Mouse (Mus musculus): ENCODE results near the gene Gm21885.
"Not testable (repeated sequence)": the region's sequence is repeated elsewhere in the genome, so short reads cannot be mapped to it uniquely, and the experiment has no call there.

The Gm21885 gene

DNA sequence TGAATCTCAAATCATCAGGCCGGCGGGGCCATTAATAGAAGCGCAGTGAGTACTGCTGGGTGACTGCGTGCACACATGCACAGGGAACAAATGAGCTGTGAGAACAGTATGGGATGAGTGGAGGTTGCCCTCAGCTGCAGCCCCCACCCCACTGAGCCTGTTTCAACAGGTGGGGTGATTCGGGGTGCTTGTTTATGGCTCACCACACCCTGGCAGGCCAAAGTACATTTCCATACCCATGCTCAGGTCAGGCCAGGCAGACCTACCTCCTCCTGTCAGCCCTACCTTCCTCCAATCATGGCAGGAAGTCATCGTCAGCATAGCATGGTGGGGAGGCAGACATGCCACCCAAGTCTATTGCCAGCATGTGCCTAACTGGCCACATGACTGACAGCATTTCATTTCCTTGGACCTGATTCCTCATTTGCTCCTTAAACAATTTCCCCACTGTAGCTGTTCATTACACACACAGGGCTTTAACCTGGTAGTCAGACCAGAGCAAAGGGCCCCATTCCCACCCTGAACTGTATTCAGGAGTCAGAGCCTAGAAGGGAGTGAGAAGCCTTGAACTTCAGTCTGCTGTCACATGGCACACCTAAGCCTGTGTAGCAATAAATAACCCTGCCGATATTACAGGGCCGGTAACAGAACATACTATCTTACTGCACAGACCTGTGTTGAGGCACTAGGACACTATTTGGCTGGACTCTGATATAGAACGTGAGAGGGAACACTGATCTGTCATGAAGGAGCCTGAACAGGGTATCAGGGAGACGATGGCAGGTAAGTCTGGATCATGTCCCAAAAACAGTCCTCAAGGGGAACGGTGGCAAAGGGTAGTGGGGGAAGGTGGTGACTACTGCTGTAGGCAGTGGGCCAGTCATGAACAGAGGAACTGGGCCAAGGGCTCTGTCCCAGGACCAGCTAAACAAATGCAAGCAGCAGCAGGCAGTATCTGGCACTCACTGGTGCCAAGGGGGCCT is at the start of gene Gm21885:
TSS of gene Gm21885 (plus strand) at position 675 of the 983 bp plus-strand sequence.
- no peak for DNase-seq (ENCODE audit: low spot score in 2 of 2)

DNA sequence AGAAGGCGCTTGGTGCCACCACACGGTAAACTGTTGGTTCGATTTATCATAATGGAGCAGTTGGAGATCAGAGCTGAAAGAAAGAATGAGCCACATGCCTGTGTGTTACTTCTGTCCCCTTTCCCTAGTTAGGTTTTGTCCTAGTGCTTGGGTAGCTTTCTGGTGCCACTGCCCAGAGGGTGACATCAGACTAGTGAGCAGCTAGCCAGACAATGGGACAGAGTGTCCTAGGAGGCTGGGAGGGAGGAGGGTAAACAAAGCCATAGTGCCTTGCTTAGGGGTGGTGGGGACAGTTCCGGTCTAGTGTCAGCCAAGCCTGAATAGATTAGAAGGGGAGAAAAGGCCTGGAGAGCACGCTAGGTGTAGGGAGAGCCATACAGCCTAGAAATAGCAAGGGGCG is 48.3 kb upstream of the Gm21885 start:
- no peak for DNase-seq (ENCODE audit: low spot score in 2 of 2)

DNA sequence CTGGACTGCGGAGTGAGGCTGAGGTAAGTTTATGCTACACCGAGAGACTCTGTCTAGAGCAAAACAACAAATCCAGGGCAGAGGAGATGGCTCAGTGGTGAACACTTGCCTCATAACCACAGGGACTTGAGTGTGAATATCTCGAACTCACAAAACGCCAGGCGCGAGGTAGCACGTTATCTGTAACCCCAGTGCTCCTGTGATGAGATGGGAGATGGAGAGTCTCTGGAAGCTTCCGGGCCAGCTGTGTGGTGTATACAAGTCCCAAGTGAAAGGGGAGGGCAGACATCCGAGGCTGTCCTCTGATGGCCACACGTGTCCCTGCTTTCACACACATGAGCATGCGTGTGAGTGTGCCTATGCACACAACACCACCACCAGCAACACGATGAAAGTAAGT is 47.3 kb upstream of the Gm21885 start:
- DNase-seq (ENCODE audit: low spot score in 2 of 2): no peak

DNA sequence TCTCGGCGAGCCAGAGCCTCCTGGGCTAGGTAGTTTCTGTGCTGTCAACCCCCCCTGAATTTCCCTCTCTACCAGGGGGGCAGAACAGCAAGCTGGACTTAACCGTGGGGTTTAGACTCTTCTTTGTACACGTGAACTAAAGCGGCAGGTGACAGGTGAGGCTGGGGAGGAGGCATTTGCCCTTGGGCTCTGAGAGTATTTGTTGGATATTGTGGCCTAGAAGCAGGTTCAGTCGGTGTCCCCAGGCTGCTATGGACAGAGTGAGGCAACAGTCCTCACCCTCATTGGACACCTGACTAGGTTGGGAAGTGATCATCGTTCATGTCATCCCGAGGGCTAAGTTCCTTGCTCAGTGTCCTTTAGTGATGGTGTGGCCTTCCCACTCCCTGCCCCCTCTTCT is 46.8 kb upstream of the Gm21885 start:
- DNase-seq (ENCODE audit: low spot score in 2 of 2): no peak

DNA sequence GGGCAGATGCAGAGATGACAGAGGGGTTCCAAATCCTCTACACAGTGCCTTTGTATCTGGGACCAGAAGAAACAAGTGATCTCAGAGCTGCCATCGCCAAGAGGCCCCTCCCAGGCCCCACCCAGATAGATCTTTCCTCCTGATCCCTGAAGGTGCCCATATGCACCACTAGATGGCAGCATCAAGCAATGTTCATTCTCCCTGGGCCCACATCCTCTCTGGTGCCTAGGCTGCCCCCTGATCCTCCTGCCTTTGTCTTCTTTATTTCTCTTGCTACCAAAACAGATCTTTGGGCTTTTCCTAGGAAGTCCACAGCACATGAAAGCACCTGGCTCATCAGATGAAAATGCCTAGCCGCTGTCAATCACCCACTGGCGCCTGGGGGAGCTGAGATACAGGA is 45.6 kb upstream of the Gm21885 start:
- DNase-seq (ENCODE audit: low spot score in 2 of 2): peak; percentile 38 to 47

DNA sequence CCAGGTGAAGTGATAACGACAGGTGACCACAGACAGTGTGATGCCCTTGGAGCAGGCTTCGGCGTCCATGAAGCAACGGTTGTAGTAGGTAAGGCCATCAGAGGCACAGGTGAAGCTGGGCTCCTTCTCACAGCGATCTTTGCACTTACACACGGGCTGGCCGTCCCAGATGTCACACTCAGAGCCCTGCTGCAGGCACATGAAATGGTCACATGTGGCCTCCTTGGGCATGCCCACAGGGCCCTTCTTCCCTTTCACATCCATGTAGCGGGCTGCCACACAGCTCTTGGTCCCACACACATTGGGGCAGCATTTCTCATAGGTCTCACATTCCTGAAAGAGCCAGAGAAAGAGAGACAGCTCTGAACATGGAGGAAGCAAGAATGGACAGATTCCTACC is 42.9 kb upstream of the Gm21885 start:
- no peak for DNase-seq (ENCODE audit: low spot score in 2 of 2)

DNA sequence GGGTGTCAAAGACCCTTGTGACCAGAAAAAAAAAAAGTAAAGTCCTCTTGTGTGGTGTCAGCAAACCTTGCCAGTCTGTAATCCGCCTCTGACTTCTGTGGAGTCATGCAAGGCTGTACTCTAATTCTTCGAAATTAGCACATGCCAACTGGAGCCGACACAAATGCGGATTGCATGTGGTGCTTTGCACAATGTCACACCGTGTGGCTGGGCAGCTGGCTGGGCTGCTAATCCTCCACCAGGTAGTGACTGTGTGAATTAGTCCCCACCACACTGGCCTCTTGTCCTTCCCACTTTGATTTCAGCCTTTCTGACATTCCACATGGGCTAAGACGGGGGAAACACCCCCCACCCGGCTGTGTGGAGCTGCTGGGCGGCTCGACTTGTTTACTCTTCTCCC is 42.0 kb upstream of the Gm21885 start:
- no peak for DNase-seq (ENCODE audit: low spot score in 2 of 2)

DNA sequence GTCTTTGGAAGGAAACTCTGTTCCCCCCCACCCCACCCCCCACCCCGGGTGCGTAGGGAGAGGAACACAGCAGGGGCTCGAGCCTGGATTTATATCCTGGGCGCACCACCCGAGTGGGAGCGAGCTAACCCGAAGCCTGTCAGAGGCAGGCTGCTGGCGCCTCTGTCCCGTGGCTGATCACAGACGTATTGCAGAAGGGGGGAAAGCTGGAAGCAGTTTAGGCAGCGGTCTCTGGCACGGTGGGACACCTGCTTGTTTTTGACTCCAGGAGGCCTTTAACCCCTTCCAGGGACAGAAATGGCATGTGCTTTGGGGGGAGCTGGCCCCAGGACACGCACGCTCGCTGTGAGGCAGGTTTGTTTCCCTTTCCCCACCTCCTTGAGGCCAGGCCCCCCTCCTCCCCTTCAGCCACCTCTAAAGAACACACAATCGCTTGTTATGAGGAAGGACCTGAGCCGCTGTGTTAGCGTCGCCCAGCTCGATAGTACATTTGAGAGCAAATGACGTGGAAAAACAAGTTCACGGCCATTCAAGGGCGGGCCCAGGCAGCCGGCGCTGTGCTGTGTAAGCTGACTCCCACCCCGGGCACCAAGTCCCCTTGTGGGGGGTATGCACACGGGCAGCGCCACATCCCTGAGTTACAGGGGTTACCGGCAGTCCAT is 38.8 kb upstream of the Gm21885 start:
- no peak for DNase-seq (ENCODE audit: low spot score in 2 of 2)

DNA sequence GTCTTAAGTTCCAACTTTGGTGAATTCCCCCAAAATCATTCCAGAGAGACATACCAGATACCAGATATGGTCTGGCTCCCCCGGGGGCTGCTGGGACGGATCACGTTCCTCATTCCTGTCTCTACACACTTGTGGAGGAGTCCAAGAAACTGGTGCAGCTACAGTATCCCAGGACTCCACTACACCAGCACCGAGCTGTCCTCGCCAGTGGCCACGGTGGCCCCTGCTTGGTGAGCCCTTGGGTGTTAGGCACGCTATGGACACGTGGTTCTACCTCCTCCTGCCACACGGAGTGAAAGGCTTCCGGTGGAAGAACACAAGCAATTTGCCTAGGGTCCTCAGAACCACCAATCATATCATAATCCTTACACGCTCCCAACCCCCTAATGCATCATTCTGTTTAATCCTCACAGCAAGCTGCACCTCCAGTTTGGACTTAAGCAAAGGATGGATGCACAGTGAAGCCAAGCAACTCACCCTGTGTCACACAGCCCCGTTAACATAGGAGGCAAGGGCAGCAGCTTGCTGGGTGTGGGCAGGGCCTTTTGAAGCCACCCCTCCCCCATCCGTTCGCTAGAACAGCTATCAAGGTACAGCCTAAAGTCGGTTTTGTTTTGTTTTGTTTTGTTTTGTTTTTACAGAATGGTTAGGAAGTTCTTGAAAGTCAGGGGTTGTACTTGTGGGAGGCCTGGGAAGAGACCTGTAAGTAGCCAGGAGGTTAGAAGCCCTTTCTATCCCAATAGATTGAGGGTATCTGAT is 38.1 kb upstream of the Gm21885 start:
- DNase-seq (ENCODE audit: low spot score in 2 of 2): no peak

DNA sequence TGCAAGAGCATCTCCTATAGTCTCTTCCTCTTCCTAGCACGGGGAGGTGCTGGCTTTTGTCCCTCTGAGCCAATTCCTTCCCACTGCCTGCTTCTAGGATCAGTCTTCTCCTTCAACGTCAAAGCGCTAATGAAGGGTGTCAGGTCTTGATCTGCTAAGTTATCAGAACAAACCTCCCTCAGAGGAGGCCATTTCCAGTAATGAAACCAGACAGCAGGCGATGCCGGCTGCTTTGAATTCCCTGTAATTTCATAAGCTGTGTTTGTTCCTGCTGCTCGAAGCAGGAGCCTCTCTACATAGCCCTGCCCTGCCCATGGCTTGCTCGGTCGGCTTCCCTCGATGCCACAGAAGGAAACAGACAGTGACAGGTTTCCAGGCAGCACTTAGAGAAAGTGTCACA is 37.3 kb upstream of the Gm21885 start:
- no peak for DNase-seq (ENCODE audit: low spot score in 2 of 2)

DNA sequence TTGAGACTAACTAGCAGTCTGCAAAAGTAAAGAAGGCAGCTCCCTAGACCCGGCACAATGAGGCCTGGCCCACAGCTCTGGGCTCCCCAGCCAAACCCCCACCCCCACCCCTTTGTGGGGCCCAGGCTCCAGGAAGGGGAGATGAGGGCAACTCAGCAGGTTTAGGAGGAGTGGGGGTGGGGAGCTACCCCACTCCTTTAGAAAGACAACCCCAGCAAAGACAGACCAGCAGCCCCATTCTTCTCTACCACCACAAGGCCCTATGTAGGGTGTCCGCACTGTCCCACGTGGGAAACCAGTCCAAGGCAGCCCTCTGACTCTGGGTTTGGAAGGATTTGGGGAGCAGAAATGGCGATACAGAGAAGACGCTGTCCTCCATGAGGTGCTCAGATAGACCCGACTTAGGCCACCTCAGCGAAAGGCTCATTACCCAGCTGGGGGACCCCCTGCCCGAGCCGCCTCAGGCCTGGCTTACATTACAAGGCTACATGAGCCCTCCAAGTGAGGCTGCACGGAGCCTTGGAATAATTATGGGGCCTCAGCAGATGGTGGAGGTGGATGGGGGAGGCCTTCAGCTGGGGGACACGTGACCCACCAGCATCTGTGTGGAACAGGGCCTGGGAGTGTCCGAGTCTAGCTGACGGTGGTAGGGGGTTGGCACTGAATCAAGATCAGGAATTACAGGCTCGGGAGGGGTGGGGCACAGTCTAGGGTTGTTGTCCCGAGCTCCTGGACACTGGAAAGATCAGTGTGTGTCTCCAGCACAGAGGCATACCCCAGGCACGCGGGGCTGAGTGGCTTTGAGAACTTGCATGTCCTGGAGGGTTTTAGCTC is 35.5 kb upstream of the Gm21885 start, which contains the start of gene Wfikkn2:
TSS of gene Wfikkn2 (minus strand) at position 51 of the 834 bp plus-strand sequence.
- DNase-seq (ENCODE audit: low spot score in 2 of 2): no peak

DNA sequence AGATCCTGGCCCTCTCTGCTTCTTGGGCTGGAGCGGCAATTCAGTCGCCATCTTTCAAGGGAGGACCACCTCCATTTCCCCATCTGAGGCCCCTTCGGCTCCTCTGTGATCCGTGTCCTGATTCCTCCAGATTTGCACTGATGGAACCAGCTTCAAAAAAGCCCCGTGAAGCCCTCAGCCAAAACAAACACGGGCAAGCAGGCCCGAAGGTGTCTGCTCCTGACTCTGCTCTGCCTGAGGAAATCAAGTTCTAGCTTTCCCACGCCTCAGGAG is 34.9 kb upstream of the Gm21885 start:
- no peak for DNase-seq (ENCODE audit: low spot score in 2 of 2)

DNA sequence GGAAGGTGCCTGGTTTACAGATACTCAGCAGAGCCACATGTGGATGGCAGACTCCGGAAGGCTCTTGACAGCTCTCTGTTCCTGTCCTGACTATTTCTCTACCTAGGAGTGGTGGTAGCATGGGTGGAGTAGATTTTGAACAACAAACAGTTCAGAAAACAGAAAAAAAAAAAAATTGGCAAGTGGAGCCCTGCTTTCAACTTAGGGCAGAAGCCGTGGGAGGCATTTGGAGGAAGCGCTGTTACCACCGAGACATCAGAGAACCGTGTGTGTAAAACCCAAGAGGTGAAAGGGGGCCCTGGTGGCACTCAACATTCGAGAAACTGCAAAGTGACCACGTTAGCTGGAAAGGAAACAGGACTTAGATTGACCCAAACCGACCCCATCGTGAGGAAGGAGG is 28.5 kb upstream of the Gm21885 start:
- no peak for DNase-seq (ENCODE audit: low spot score in 2 of 2)

DNA sequence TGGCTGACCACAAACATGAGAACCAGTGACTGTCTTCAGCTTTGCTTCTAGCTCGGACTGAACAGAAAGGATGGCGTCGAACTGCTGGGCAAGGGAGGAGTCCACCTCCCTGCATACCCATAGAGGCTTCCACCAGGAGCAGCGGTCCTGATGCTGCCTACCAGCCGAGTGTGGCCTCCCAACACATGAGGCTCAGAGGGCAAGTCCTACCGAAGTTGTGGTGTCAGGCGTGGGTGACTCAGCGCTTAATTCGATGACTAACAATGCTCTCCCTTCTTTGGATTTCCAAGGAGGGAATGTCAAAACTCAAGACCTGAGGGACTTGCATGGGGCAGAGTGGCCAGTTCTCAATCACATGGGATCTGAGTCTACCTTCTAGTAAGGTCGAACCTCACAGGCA is 28.0 kb upstream of the Gm21885 start:
- DNase-seq (ENCODE audit: low spot score in 2 of 2): no peak

DNA sequence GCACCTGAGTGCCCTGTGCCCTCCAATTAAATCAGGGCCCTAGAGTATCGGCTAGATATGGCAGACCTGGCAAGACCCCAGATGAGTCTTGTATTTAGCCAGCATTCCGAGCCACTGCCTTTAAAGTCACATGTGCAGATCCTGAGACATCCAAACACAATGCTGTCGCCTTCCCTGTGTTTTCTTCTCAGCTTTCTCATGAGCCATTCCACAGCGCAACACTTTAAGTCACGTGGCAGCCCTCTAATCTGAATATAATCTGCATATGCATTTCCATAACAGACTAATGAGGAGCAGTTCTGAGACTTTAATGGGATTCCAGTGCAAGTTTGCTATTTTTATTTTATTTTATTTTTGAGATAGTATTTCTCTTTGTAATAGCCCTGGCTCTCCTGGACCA is 25.9 kb upstream of the Gm21885 start:
- DNase-seq (ENCODE audit: low spot score in 2 of 2): no peak

DNA sequence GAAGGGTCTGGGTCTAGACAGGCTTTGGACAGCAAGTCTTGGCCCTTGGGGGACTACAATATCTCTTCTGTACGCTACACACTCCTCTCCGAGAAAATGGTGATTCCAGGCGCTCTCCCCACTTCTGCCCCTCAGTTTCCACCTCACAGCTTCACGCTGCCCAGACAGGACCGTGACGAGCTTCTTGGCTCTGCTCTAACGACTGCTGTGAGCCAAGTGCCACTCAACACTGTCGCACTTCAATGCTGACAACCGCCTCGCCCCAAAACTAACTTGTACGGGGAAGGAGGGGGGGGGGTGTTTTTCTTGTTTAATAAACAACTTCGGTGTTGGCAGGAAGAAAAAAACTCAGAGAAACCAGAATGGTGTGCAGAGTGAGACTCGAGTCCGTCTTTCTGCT is 23.7 kb upstream of the Gm21885 start:
- no peak for DNase-seq (ENCODE audit: low spot score in 2 of 2)

DNA sequence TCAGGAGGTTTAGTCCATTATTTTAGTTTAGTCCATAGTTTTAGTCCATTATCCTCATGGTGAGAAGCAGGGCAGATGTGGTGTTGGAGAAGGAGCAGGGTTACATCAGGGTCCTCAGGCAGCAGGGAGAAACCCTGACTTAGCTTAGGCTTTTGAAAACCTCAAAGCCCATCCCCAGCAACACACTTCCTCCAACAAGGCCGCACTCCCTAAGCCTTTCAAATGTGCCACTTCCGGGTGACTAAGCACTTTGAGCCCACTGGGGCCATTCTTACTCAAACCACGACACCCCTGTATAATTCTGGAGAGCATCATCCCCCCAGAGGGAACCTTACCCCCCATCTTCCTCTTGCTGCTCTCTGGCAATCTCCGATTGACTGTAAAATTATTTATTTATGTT is 21.9 kb upstream of the Gm21885 start:
- no peak for DNase-seq (ENCODE audit: low spot score in 2 of 2)

DNA sequence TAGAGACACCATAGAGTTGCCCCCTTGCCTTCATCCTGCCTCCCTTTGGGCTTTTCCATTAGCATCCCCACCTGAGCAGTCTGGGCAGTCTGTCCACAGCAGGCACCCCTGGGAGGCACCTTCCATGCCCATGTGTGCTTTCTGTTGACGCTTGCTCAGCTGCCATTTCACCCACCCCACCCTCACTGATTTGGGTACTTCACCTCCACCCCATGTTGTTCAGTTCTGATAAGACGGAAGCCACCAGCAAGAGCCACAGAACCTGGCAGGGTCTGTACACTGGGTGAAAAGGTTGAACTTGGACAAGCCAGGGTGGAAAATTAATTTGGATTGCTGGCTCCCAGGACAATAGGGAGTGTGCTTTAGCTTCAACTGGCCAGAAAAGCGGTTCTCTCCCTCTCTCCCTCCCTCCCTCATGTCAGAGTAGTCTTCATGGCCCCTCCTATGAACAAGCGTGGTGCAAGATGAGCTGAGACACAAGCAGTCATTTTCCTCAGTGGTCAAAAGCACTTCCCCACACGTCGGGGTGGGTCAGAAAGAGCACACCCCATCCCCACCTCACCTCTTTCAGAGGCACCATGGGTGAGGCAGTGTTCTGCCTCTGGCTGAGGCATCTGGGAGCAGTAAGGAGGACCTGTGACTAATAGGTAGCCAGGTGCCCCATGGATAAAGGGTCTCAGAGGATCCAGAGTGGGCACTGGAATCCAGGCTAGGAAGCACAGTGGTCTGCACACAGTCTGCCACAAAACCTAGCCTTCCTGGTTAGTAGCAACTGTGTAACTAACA is 19.9 kb upstream of the Gm21885 start:
- peak in 1 of 2 experiments; percentile 46 for DNase-seq (ENCODE audit: low spot score in 2 of 2)

DNA sequence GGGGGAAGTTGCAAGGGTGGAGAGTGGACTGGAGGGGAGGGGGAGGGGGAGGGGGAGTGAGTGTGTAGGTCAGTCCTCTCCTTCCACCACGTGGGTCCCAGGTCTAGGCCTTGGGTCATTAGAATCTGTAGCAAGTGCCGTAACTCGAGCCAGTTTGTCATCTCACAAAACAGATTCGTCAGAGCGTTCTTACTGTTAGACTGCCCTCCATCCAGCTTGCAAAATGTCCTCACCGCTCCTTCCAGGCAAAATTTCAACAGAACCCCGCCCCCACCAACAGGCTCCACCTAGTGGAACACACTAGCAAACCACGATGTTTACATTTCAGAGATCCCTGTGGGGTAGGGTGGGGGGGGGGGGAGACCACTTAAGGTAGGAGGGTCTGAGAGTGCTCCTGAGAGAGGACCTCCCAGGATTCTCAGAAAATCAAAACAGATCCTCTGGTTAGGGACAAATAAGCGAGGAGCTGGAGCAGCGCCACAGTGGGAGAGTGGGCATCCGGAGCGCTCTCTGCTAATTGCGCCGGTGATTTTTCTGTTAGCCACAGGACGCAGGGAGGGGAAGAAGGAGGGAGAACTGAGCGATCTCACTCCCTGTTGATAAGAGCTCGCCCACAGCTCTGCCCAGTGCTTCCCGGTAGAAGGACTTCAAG is 16.4 kb upstream of the Gm21885 start:
- DNase-seq (ENCODE audit: low spot score in 2 of 2): peak in 1 of 2 experiments; percentile 22

DNA sequence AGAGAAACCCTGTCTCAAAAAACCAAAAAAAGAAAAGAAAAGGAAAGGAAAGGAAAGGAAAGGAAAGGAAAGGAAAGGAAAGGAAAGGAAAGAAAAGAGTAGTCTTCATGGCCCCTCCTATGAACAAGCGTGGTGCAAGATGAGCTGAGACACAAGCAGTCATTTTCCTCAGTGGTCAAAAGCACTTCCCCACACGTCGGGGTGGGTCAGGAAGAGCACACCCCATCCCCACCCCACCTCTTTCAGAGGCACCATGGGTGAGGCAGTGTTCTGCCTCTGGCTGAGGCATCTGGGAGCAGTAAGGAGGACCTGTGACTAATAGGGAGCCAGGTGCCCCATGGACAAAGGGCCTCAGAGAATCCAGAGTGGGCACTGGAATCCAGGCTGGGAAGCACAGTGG is 15.5 kb upstream of the Gm21885 start:
- not testable (repeated sequence) for DNase-seq (ENCODE audit: low spot score in 2 of 2)
